Mouse (Mus musculus): ENCODE measurements at regions not wholly inside any gene's neighbourhood (a gene's known extent, or its start where the extent isn't known, plus 50 kb on each side); places are given as distances from the start of the nearest gene placed in this dataset.
A peak's percentile ranks its signal among the peaks of the same experiment; 100 is the strongest.
"Not testable (repeated sequence)": the region's sequence is repeated elsewhere in the genome, so short reads cannot be mapped to it uniquely, and the experiment has no call there.

DNA sequence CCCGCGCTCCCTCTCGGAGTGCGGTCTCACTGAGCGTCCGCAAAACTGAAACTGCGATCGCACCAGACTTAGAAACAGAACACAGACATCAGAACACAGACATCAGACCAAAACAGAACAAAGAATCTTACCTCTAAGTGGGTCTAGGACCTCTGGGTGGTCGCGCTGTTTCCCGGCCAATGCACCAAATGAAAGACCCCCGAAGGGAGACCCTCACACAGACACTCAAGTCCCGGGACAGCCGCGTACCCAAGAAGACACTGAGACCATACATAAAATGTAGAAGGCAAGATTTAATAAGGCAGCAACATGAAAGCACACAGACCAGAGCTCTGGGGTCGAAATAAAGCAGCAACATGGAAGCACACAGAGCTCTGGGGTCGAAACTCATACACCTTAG is 341.1 kb downstream of the Gm21739 start:
- DNase-seq, result peak in 1 of 2 experiments; percentile 0

More for the DNA sequence above, 341.1 kb downstream of the Gm21739 start:
- intact Hi-C loops (cut with DNase I), result not testable (repeated sequence)

Measured in heart, postnatal 14 days (tissue).